Mouse (Mus musculus) thymus, postnatal 0 days (tissue): Measurements from ENCODE around the gene Plxnb3. TPM values are rescaled to one million over a fixed set of nuclear protein-coding genes. Genes with fewer than 3 reads are reported as not detected.
"Not testable (repeated sequence)": the region's sequence is repeated elsewhere in the genome, so short reads cannot be mapped to it uniquely, and the experiment has no call there.

Experiments used
- DNase-seq: peaks from one replicate; pipeline ENCODE4 v3.0.0-alpha.2; 2015; ENCODE audit warnings: low spot score
- polyA plus RNA-seq: library from polyadenylated mRNA; unstranded; fragments of >200 nt; fragmentation: Nextera tagmentation; extraction: Ambion mirVana; gene quantifications from 2 replicates; pipeline ENCODE4 v1.2.1, GENCODE M21; 2015

The Plxnb3 gene
- polyA plus RNA-seq = 0.09 and 0.10 TPM in 2 replicates

- no peak for DNase-seq
Measured at GRCm38 (mm10) chrX:73756334-73757140, at the start of gene Plxnb3. Gene Plxnb3, plus strand, starts transcription at chrX:73757090.

- DNase-seq = peak; percentile 59
Measured at GRCm38 (mm10) chrX:73715476-73716108, 41.3 kb upstream of the Plxnb3 start.

- peak; percentile 97 for DNase-seq
Measured at GRCm38 (mm10) chrX:73716109-73716661, 40.7 kb upstream of the Plxnb3 start, which contains the start of the genes Bcap31 and Abcd1. Gene Bcap31, minus strand, starts transcription at chrX:73716175. Gene Abcd1, plus strand, starts transcription at chrX:73716597.

GRCm38 (mm10) chrX:73716709-73717545 lies 40.0 kb upstream of the Plxnb3 start:
- DNase-seq = peak; percentile 21

GRCm38 (mm10) chrX:73717667-73718066 lies 39.2 kb upstream of the Plxnb3 start:
- DNase-seq = peak; percentile 31

GRCm38 (mm10) chrX:73718271-73718670 lies 38.6 kb upstream of the Plxnb3 start:
- DNase-seq = no peak

- DNase-seq = peak; percentile 55
Measured at GRCm38 (mm10) chrX:73718686-73719362, 38.1 kb upstream of the Plxnb3 start.

GRCm38 (mm10) chrX:73730908-73731307 lies 26.0 kb upstream of the Plxnb3 start:
- no peak for DNase-seq

GRCm38 (mm10) chrX:73738155-73738554 lies 18.7 kb upstream of the Plxnb3 start:
- DNase-seq = no peak

GRCm38 (mm10) chrX:73739151-73739550 lies 17.7 kb upstream of the Plxnb3 start:
- no peak for DNase-seq

- DNase-seq = not testable (repeated sequence)
Measured at GRCm38 (mm10) chrX:73739841-73740240, 17.0 kb upstream of the Plxnb3 start.

GRCm38 (mm10) chrX:73744774-73745481 lies 12.0 kb upstream of the Plxnb3 start:
- DNase-seq = no peak

GRCm38 (mm10) chrX:73748977-73749376 lies 7.9 kb upstream of the Plxnb3 start:
- DNase-seq = no peak

GRCm38 (mm10) chrX:73758611-73759290 lies 1.9 kb downstream of the Plxnb3 start:
- no peak for DNase-seq

- DNase-seq = no peak
Measured at GRCm38 (mm10) chrX:73765311-73765710, 8.4 kb downstream of the Plxnb3 start.

- peak; percentile 25 for DNase-seq
Measured at GRCm38 (mm10) chrX:73767267-73767666, 10.4 kb downstream of the Plxnb3 start.

- no peak for DNase-seq
Measured at GRCm38 (mm10) chrX:73774168-73774760, 17.4 kb downstream of the Plxnb3 start, which contains the start of gene Srpk3. Gene Srpk3, plus strand, starts transcription at chrX:73774405.

- DNase-seq = no peak
Measured at GRCm38 (mm10) chrX:73774802-73775483, 18.1 kb downstream of the Plxnb3 start.
